Mouse (Mus musculus) limb, embryonic 11.5 days (tissue): Measurements from ENCODE around the gene Rce1. TPM values are rescaled to one million over a fixed set of nuclear protein-coding genes. Genes with fewer than 3 reads are reported as not detected.
A peak's percentile ranks its signal among the peaks of the same experiment; 100 is the strongest.

ENCODE experiments used
- ATAC-seq: fragments of 200-750 bp; cut with Nextera tagmentation; 2 replicates; pipeline ENCODE4 v1.8.0; 2017; ENCODE audit warnings: low read depth; ENCODE audit not compliant: insufficient number of reproducible peaks, low FRiP score, low TSS enrichment
- DNase-seq: peaks from one replicate; pipeline ENCODE4 v3.0.0-alpha.2; 2015; ENCODE audit warnings: low spot score
- H3K27ac ChIP-seq: fragments of 300-500 bp; sonication (generic); replicated peaks from 2 replicates; pipeline ENCODE4 v1.5.1; 2014; ENCODE audit warnings: low read depth, mild to moderate bottlenecking, low read length
- H3K27me3 ChIP-seq: fragments of 300-500 bp; sonication (generic); 2 replicates; pipeline ENCODE4 v1.6.1; 2014; ENCODE audit warnings: mild to moderate bottlenecking, low read length, mixed read lengths; ENCODE audit not compliant: control insufficient read depth, insufficient read depth
- H3K36me3 ChIP-seq: fragments of 300-500 bp; sonication (generic); 2 replicates; pipeline ENCODE4 v1.6.1; 2014; ENCODE audit warnings: mild to moderate bottlenecking, low read length, moderate library complexity, mixed read lengths; ENCODE audit not compliant: control insufficient read depth, insufficient read depth
- H3K4me1 ChIP-seq: fragments of 300-500 bp; sonication (generic); 2 replicates; pipeline ENCODE4 v1.6.1; 2014; ENCODE audit warnings: low read length, mixed read lengths; ENCODE audit not compliant: control insufficient read depth, insufficient read depth
- H3K4me2 ChIP-seq: fragments of 300-500 bp; sonication (generic); 2 replicates; pipeline ENCODE4 v1.6.1; 2014; ENCODE audit warnings: low read depth, mild to moderate bottlenecking, moderate library complexity; ENCODE audit not compliant: severe bottlenecking
- H3K4me3 ChIP-seq: fragments of 300-500 bp; sonication (generic); 2 replicates; pipeline ENCODE4 v1.5.1; 2014; ENCODE audit warnings: low read depth, low read length
- H3K9ac ChIP-seq: fragments of 300-500 bp; sonication (generic); 2 replicates; pipeline ENCODE4 v1.6.1; 2014; ENCODE audit warnings: mild to moderate bottlenecking, low read length
- H3K9me3 ChIP-seq: fragments of 300-500 bp; sonication (generic); 2 replicates; pipeline ENCODE4 v1.6.1; 2016; ENCODE audit warnings: low read length; ENCODE audit not compliant: control insufficient read depth
- WGBS: fragments of 180-500 bp; shearing (Covaris S2); extraction: QIAGEN DNeasy Blood & Tissue Kit; methylation state at CpG from one replicate; pipeline ENCODE4 v1.1.7; 2014; 5-methylcytosine and 5-hydroxymethylcytosine counted together
- polyA plus RNA-seq: library from polyadenylated mRNA; unstranded; fragments of >200 nt; fragmentation: Nextera tagmentation; extraction: Ambion mirVana; gene quantifications from 2 replicates; pipeline ENCODE4 v1.2.1, GENCODE M21; 2014

The Rce1 gene
- polyA plus RNA-seq, 1 experiment from 2014 or later, result 75.2 TPM

DNA sequence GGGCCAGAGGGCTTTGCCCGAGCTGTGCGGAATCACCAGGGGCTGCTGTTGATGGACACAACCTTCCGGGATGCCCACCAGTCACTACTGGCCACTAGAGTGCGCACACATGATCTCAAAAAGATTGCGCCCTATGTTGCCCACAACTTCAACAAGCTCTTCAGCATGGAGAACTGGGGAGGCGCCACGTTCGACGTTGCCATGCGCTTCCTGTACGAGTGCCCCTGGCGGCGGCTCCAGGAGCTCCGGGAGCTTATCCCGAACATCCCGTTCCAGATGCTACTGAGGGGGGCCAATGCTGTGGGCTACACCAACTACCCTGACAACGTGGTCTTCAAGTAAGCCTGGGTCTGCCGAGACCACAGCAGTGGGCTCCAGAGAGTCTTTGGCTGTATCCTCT lies 7.3 kb downstream of the Rce1 start:
- peaks cover 8% of the 10 kb centered on the region; the same call in 1 of the 2 replicates for H3K36me3 ChIP-seq
- H3K9me3 ChIP-seq, result no peaks in the 10 kb centered on the region
- H3K4me1 ChIP-seq, result peaks cover 16% of the 10 kb centered on the region
- 0 out of 2 replicates have a peak overlapping the region, but pooled peaks have one; percentile 4 for H3K4me2 ChIP-seq
- DNase-seq, result peak; percentile 57
- H3K27me3 ChIP-seq, result no peaks in the 10 kb centered on the region
- no peak overlapping the region for H3K4me3 ChIP-seq
- no peak for ATAC-seq
- H3K9ac ChIP-seq, result peak overlapping the region; percentile 22; the same call in 1 of the 2 replicates
- H3K27ac ChIP-seq, result no peak overlapping the region
- WGBS, result 35% methylated on average over 18 of the region's 18 CpGs

DNA sequence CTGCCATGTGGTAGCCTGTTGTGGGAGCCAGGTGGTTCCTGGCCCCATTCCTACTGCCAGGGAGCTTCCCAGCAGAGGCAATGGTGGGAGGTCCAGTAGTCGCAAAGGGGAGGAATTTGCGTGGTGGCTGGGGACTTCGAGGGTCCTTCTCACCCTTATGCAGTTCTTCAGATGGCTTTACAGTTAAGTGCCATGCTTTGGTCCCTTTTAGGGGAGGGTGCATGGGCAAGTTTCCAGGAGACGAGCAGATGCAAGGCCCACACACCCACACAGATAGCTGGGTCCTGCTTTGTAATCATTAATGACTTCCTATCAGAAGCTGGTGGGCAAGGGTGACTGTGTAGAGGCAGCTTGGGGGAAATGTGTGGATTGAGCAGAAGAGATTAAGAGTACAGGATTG lies 8.9 kb downstream of the Rce1 start:
- Histone ChIP-seq H3K27ac (no peak overlapping the region), H3K36me3 (peaks cover 5% of the 10 kb centered on the region), H3K4me3 (peak overlapping the region; percentile 91; the same call in 1 of the 2 replicates), H3K9ac (no peak overlapping the region), H3K4me2 (peak overlapping the region; percentile 81; the same call in 1 of the 2 replicates), H3K4me1 (peaks cover 16% of the 10 kb centered on the region), H3K27me3 (no peaks in the 10 kb centered on the region), H3K9me3 (no peaks in the 10 kb centered on the region)
- 28% methylated on average over 4 of the region's 4 CpGs for WGBS
- DNase-seq, result no peak
- ATAC-seq, result no peak

DNA sequence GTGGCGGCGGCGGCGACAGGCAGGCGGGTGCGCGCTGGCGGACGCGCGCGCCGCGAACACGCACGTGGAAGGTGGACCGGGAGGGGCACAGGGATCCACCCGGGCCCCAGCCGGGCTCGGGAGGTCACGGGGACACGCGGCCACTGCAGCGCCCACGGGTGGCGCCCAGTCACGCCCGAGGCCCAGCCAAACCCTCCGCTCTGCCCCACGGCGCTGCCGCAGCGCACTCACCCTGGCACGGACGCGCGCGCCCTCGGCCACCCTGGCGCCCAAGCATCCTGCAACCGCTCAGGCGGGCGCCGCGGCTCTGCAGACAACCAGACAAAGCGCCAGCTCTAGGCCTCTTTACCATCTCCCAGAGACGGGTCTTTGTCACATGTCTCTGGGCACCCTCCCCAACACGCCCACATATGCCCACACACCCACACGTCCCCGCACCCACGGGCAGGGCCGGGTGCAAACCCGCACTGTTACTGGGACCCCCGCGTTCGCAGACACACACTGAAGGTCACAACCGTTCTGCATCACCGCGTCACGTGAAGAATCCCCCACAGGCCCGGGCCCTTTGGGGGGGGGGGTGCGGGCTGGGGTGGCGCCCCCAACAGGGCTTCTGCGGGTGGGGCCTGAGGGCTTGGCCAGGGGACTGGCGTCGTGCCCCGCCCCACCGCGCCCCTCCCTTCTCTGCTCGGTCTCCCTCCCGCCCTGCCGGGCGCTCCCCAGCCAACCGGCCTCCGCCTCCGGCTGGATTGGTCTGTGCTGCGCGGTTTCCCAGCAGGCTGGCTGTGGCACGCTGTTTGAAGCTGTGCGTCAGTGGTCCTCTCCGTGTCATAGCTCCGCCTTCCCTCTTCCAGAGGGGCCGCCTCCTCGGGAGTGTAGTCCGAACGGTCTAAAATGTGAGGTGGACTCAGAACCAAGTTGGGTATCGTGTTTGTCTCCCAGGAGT lies 10.0 kb downstream of the Rce1 start, which contains the start of gene Lrfn4:
TSS of gene Lrfn4 (minus strand) at position 517 of the 943 bp plus-strand sequence.
- Histone ChIP-seq H3K9ac (peak within 1 kb of the TSS; percentile 95), H3K27me3 (no peaks in the 10 kb centered on the region), H3K27ac (peak within 1 kb of the TSS; percentile 83), H3K36me3 (peaks cover 5% of the 10 kb centered on the region), H3K4me2 (peak within 1 kb of the TSS; percentile 81), H3K4me3 (peak within 1 kb of the TSS; percentile 91), H3K9me3 (no peaks in the 10 kb centered on the region), H3K4me1 (peaks cover 16% of the 10 kb centered on the region)
- WGBS, result under 1% methylated on average over 57 of the region's 87 CpGs
- peak; percentile 89 for ATAC-seq
- DNase-seq, result peak; percentile 93

DNA sequence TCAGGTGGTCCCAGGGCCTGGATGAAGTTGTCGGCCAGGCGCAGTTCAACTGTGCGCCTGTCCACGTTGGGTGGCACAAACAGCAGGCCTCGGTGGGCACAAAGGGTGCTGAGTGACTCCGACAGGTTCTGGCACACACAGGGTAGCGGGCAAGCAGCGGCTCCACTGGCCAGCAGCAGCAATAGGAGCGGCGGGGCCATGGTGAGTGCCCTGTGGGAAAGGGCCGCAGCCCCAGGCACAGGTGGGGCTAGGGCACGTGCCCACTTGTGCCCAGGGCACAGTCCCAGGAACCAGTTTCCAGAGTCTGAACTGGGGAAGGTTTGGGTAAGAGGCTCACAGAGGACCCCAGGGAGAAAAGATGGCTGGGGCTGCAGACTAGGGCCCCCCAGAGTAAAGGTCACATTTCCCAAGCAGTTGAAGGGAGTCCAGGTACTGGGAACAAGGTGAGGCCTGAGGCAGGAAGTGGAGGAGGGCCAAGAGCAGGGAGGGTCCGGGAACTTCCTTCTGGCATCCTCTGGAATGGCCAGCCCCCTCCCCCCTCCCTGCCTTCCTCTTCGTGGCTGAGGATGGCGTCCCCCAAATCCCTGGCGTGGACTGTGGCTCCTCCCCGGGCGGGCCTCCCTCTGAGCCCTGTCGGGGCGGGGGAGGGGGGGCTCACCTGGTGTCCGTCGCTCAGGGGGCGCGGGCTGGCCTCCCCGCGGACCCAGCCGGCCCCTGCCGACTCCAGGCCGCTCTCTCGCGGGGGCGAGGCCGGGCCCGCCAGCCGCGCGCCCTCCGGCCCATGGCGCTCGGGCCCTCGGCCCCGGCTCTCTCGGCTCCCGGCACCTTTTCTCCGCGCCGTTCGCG lies 10.9 kb downstream of the Rce1 start:
- Histone ChIP-seq H3K4me2 (peak overlapping the region; percentile 81), H3K9ac (peak overlapping the region; percentile 95), H3K27me3 (no peaks in the 10 kb centered on the region), H3K4me1 (peaks cover 16% of the 10 kb centered on the region), H3K9me3 (no peaks in the 10 kb centered on the region), H3K4me3 (peak overlapping the region; percentile 91), H3K36me3 (peaks cover 5% of the 10 kb centered on the region), H3K27ac (peak overlapping the region; percentile 83)
- peak; percentile 64 for DNase-seq
- WGBS, result 22% methylated on average over 34 of the region's 49 CpGs
- no peak for ATAC-seq

DNA sequence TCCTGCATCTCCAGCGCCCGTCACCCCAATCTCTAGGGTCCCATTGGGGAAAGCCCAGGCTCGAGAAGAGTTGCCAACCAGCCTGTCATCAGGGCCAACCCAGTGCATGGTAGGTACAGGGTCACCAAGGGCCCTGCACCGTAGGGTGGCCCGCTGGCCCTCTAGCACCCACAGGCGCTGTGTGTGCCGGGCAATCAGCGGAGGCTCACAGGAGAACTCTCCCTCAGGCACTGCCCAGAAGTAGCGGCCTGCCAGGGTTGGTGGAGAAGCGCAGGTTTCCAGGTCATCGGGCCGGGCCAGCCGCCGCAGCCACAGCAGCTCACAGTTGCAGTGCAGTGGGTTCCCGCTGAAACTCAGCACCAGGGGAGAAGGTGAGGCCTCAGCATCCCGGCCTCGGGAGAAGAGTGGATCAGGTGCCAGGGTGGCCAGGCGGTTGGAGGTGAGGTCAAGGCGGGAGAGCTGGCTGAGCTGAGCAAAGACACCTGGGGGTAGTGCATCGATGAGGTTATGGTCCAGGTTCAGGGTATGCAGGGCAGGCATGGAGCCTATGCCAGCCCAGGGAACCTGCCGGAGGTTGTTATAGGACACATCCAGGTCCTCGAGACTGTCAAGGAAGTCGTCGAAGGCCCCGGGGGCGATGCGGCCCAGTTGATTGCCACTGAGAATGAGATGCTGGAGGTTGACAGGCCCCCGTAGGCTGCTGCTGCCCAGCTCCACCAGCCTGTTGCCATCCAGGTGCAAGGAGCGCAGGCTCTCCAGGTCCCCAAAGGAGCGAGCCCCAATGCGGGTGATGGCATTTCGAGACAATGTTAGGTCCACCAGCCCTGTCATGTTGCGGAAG lies 11.8 kb downstream of the Rce1 start:
- WGBS, result 86% methylated on average over 33 of the region's 33 CpGs
- H3K36me3 ChIP-seq, result peaks cover 5% of the 10 kb centered on the region
- peak overlapping the region; percentile 83; the same call in 1 of the 2 replicates for H3K27ac ChIP-seq
- ATAC-seq (no peak), DNase-seq (no peak)
- H3K4me3 ChIP-seq, result 0 out of 2 replicates have a peak overlapping the region, but pooled peaks have one; percentile 91
- peaks cover 16% of the 10 kb centered on the region for H3K4me1 ChIP-seq
- H3K9ac ChIP-seq, result peak overlapping the region; percentile 95; the same call in 1 of the 2 replicates
- no peaks in the 10 kb centered on the region for H3K9me3 ChIP-seq
- no peaks in the 10 kb centered on the region for H3K27me3 ChIP-seq
- peak overlapping the region; percentile 81 for H3K4me2 ChIP-seq

DNA sequence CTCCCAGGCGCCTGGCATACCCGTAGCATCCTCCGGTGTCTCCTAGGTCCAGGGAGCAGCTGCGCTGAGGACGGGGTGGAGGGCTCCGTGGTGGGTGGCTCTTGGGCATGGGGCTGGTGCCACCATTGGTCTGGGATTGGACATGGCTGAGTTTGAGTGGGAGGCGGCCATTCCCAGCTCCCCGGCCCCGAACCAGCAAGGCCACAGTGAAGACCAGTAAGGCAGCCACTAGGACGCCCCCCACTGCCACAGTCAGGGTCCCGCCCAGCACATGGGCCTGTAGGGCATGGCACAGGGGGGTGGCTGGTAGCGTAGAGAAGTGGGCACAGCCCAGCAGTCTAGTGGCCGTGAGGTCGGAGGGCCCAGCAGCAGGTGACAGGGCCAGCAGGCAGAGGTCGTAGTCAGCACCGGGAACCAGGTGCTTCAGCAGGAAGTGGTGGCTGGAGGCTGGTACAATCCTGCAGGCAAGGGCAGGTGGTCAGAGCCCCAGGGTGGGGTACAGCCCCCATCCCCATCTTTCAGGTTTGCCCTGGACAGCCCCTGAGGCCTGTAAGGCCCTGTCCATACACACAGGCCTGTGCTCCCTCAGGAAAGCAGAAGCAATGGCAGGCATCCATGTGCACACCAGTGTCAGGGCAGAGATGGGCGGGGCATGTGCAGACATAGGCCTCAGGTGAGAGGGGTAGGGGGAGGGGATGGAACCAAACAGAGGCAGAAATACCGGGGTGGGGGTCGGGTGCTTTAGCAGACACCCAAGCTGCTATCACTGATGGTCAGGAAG lies 13.1 kb downstream of the Rce1 start:
- no peak overlapping the region for H3K4me3 ChIP-seq
- 91% methylated on average over 19 of the region's 19 CpGs for WGBS
- H3K4me2 ChIP-seq, result no peak overlapping the region
- ATAC-seq (no peak), DNase-seq (no peak)
- no peaks in the 10 kb centered on the region for H3K27me3 ChIP-seq
- no peak overlapping the region for H3K27ac ChIP-seq
- H3K9me3 ChIP-seq, result no peaks in the 10 kb centered on the region
- H3K9ac ChIP-seq, result no peak overlapping the region
- peaks cover 5% of the 10 kb centered on the region for H3K36me3 ChIP-seq
- peaks cover 16% of the 10 kb centered on the region for H3K4me1 ChIP-seq

DNA sequence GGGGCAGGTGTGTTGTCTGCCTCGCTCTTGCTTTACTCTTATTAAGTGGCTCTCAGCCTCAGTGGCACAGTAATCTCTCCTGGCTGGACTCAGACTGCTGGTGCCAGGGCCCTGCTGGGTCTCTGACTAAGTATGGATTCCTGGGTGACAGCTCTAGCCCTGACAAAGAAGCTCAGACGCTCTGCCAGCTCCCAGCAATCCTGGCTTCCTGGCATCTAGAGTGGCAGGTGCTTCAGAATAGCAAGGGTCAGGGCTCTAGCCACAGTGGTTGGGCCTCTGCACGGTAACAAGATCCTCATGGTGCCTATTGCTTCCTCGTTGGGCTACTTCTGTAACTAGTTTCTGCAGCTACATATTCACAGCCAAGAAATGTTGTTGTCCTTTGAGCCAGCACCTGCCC lies 15.3 kb downstream of the Rce1 start:
- ATAC-seq, result no peak
- Histone ChIP-seq H3K36me3 (peaks cover 5% of the 10 kb centered on the region), H3K27ac (no peak overlapping the region), H3K4me1 (peaks cover 9% of the 10 kb centered on the region), H3K9ac (no peak overlapping the region), H3K9me3 (no peaks in the 10 kb centered on the region), H3K4me3 (no peak overlapping the region), H3K4me2 (no peak overlapping the region), H3K27me3 (no peaks in the 10 kb centered on the region)
- DNase-seq, result no peak
- 66% methylated on average over 4 of the region's 4 CpGs for WGBS
